Mouse (Mus musculus): ENCODE data around the gene Znrf2.
"Not testable (repeated sequence)": the region's sequence is repeated elsewhere in the genome, so short reads cannot be mapped to it uniquely, and the experiment has no call there.

Gene Znrf2

GRCm38 (mm10) chr6:54805779-54806178, 10.9 kb upstream of the Znrf2 start:
- intact Hi-C loops (cut with DNase I) = loop anchor here (5.0 to 10.0 kb wide), 3 partner anchors 103 to 357 kb away; no protein-coding TSS in a partner anchor

- intact Hi-C loops (cut with DNase I) = loop anchor here (5.0 to 10.0 kb wide), 3 partner anchors 107 to 353 kb away; no protein-coding TSS in a partner anchor
Observed at GRCm38 (mm10) chr6:54809531-54810313, 7.0 kb upstream of the Znrf2 start.

DNA sequence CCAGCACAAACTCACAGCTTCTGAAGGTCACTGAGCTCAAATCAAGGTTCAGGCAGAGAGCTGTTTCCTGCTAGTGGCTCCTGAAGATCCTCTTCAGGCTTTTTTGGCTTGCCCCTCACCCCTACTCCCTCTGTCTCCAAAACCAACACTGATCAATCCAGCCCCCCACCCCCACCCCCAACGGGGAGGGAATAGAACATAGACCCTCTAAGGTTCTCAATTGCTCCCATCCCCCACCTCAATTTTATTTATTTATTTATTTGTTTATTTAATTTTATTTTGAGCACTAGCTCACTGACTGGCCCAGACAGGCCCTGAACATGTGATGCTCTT, 6.4 kb upstream of the Znrf2 start:
- intact Hi-C loops (cut with DNase I) = no loop called here

GRCm38 (mm10) chr6:54811546-54812250, 5.0 kb upstream of the Znrf2 start:
- intact Hi-C loops (cut with DNase I) = no loop called here

GRCm38 (mm10) chr6:54812276-54812675, 4.4 kb upstream of the Znrf2 start:
- intact Hi-C loops (cut with DNase I) = no loop called here

DNA sequence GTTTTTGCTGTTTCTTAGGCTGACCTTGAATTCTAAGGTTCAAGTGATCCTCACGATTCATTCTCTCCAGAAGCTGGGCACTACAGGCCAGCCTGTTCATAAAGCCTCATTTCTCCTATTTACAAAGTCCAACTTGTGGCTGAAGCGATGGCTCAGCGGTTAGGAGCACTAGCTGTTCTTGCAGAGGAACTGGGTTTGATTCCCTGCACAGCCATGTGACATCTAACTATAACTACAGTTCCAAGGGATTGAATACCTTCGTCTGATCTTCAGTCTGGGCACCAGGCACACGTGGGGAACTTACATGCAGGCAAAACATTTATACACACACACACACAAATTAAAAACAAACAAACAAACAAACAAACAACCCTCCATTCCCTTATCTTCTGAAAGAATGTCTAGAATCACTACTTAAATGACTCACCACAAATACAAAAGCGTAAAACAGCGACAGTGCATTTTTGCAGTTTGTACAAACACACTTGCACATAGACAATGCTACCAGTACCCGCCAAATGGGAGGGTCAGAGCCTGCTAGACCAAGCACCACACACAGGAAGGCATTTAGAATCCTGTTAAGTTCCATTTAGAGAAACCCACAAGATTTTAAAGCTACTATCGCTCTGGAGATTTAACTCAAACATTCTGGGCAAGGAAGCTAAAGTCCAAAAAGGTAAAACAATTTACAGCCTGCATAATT, 1.1 kb upstream of the Znrf2 start:
- intact Hi-C loops (cut with DNase I) = no loop called here

- intact Hi-C loops (cut with DNase I) = no loop called here
Observed at GRCm38 (mm10) chr6:54817266-54817767, 601 bp downstream of the Znrf2 start.

DNA sequence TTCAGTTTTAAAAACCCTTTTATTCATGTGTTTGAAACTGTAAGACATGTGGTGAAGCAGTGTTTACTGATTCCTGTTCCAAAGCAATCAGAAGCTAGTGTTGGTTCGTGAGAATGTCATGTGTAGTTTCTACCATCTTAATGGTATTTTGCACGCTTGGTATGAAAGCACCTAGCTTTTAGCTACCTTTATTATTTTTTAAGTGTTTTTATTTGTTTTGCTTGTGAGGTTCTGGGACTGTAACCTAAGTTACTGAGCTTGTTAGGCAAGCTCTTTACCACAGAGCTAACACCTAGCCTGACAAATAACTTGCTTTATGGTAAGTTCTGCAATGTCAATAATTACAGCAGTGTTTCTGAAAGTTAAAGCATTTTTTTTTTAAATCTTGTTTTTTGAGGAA, 1.7 kb downstream of the Znrf2 start:
- intact Hi-C loops (cut with DNase I) = no loop called here

GRCm38 (mm10) chr6:54819272-54819671, 2.6 kb downstream of the Znrf2 start:
- intact Hi-C loops (cut with DNase I) = no loop called here

DNA sequence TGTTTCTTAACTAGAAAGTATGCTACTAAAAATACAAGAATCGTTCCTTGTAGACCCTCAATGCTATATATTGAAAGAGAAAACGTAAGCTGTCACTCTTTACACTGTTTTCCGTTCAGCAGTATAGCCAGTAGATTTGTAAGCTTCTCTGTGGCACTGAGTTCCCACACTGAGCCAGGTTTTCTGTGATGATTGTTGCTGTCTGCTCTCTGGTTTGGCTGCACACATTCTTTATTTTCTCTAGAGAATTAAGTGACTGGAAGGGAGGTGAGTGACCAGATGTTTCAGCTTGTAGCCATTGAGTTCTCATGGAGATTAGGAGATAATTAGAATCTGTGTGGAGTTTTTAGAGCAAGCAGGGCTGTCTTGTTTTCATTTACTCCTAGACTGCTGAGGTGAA, 3.0 kb downstream of the Znrf2 start:
- intact Hi-C loops (cut with DNase I) = no loop called here

DNA sequence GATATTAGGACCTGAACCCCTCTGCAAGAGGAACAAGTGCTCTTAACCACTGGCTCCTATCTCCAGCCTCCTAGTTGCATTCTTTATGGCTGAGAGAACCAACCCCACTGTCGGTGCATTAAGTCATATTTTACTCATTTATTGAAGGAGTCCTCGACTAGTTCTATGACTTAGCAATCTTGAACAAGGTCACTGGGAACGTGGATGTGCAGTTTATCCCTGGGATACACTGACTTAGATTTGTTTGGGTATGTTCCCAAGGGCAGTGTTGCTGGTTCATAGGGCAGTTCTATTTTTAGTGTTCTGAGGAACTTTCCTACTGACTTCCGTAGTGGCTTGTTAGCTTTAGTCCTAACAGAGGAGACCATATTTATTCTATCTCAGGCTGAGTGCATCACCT, 5.6 kb downstream of the Znrf2 start:
- intact Hi-C loops (cut with DNase I) = no loop called here

GRCm38 (mm10) chr6:54824561-54824960, 7.8 kb downstream of the Znrf2 start:
- intact Hi-C loops (cut with DNase I) = not testable (repeated sequence)

GRCm38 (mm10) chr6:54827481-54827880, 10.8 kb downstream of the Znrf2 start:
- intact Hi-C loops (cut with DNase I) = loop anchor here (5.0 kb wide), 1 partner anchor 35 kb away; no protein-coding TSS in a partner anchor

DNA sequence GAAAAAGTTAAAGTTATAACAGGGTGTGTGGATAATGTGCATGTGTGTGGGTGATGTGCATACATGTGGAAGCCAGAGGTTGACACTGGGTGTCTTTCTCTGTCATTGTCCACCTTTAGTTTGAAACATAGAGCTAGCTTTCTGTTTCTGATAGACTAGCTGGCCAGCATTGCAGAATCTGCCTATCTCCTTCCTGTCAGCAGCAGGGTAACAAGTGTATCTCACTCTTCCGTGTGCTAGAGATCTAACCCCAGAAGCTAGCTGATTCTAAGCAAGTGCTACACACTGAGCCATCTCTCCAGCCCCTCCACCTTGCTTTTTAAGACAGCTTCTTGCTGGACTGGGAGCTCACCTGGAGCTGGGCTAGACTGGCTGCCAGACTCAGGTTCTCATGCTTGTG, 11.6 kb downstream of the Znrf2 start:
- intact Hi-C loops (cut with DNase I) = loop anchor here (5.0 kb wide), 1 partner anchor 34 kb away; no protein-coding TSS in a partner anchor

- intact Hi-C loops (cut with DNase I) = no loop called here
Observed at GRCm38 (mm10) chr6:54830048-54830772, 13.5 kb downstream of the Znrf2 start.

DNA sequence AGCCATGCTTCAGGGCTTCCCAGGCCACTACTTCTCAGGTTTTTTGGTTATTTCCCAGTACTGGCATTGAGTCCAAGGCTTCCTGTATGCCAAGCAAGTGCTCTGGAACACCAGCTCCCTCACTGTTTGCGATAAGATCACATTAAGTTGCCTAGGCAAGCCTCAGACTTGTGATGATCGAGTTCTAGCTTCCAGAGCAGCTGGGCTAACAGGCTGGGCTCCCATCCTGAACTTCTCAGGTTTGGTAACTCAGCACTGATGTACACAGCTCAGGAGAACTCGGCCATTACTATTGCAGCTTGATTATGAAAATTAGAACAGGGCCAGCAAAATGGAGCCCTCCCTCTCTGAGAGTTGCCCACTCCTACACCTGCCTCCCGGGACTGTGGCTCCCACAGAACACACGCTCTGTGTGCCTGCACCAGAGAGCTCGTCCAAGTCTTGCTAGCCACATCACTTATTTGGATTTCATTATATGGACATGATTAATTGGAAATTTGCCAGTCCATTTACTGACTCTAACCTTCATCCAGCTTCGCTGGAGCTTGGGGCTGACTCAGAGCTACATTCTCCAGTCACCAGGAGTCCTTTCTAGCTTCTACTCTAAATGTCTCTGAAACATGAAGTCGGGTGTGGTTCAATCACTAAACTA, 14.5 kb downstream of the Znrf2 start:
- intact Hi-C loops (cut with DNase I) = no loop called here

DNA sequence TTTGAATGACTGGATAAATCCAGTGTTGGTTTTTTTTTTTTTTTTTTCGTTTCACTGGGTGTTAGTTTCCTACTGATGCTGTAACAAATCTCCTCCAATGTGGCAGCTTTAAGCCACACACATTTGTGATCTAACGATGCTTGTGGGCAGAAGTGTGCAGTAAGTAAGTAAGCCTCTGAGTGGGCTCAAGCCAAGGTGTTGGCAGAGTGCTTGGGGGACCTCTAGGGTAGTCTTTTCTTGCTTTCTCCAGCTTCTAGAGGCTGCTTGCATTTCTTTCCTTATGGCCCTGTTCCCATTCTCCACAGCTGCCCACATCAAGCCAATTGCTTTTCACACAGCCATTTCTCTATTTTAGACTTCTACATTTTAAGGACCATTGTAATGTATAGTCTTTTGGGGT, 16.7 kb downstream of the Znrf2 start:
- intact Hi-C loops (cut with DNase I) = no loop called here

DNA sequence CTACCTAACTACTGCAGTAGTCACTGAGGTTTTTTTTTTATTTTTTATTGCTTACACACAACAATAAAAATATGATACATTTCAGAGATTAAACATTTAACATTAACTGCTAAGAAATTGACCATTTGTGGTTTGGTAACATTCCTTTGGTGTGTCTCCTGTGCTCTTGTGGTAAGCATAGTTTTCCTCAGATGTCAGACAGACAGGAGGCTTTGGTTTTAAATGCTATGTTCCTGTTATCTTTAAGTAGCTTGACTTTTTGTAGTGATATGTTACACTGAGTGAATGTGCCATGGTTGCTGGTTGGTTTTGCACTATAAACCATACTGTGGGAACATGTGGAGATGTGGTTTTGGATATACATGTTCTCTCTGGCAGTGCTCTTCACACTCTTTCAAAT, 19.9 kb downstream of the Znrf2 start:
- intact Hi-C loops (cut with DNase I) = no loop called here

- intact Hi-C loops (cut with DNase I) = no loop called here
Observed at GRCm38 (mm10) chr6:54841399-54841798, 24.7 kb downstream of the Znrf2 start.

DNA sequence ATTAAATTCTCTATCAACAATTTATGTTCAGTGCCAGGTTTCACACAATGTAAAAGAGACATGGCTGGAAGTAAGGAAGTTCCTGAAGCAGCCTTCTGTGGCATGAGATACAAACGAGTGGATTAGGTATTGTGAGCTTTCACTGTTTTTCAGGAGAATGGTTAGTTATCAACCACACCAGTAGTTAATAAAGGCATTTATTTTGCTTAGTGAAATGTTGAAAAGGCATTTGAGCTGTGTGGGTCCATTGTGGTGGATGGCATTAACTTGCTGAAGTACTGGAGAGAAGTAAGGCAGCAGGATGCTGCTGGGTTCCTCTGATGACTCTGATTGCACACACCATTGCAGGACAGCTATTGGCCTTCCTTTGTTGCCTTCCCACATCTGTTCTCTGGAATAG, 25.3 kb downstream of the Znrf2 start:
- intact Hi-C loops (cut with DNase I) = no loop called here

DNA sequence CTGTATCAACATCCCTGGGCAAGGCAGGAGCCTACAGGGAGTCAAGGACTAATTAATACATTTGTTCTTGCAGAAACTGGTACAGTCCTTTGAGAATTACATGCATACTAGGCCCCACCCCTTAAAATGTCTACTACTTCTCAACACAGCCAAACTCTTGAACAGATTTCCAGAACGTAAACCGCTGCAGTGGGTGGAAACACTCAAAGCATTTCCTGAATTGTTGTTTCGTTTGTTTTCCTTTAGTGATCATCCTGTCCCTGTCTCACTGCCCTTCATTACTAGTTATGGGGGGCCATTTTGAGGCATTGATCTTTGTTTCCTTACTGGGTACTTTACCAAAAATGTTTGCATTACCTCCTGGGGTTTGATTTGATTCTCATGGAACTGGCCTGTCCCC, 31.8 kb downstream of the Znrf2 start:
- intact Hi-C loops (cut with DNase I) = no loop called here

Measured in adrenal gland (tissue).